Mouse (Mus musculus) kidney, postnatal 0 days (tissue): Measurements from ENCODE around the gene Gm13276. TPM values are rescaled to one million over a fixed set of nuclear protein-coding genes. Genes with fewer than 3 reads are reported as not detected.
"Not testable (repeated sequence)": the region's sequence is repeated elsewhere in the genome, so short reads cannot be mapped to it uniquely, and the experiment has no call there.

ENCODE experiments used
- ATAC-seq: fragments of 200-750 bp; cut with Nextera tagmentation; replicated peaks from 2 replicates; pipeline ENCODE4 v1.8.0; 2017; ENCODE audit warnings: low read depth, moderate number of reproducible peaks, moderate TSS enrichment, moderate library complexity; ENCODE audit not compliant: low FRiP score
- DNase-seq: peaks from one replicate; pipeline ENCODE4 v3.0.0-alpha.2; 2016; ENCODE audit warnings: low spot score
- H3K27ac ChIP-seq: fragments of 300-500 bp; sonication (generic); 2 replicates; pipeline ENCODE4 v1.5.1; 2014; ENCODE audit warnings: mild to moderate bottlenecking
- H3K27me3 ChIP-seq: fragments of 300-500 bp; sonication (generic); 2 replicates; pipeline ENCODE4 v1.6.1; 2014; ENCODE audit warnings: low read length, mixed read lengths; ENCODE audit not compliant: insufficient read depth
- H3K36me3 ChIP-seq: fragments of 300-500 bp; sonication (generic); 2 replicates; pipeline ENCODE4 v1.6.1; 2014; ENCODE audit warnings: low read length, mixed read lengths; ENCODE audit not compliant: insufficient read depth
- H3K4me1 ChIP-seq: fragments of 300-500 bp; sonication (generic); replicated peaks from 2 replicates; pipeline ENCODE4 v1.6.1; 2014; ENCODE audit warnings: antibody characterized with exemption, low read length, mixed read lengths; ENCODE audit not compliant: insufficient read depth
- H3K4me2 ChIP-seq: fragments of 300-500 bp; sonication (generic); 2 replicates; pipeline ENCODE4 v1.6.1; 2014; ENCODE audit warnings: mild to moderate bottlenecking, low read length, moderate library complexity, mixed read lengths
- H3K4me3 ChIP-seq: fragments of 300-500 bp; sonication (generic); replicated peaks from 2 replicates; pipeline ENCODE4 v1.5.1; 2014; ENCODE audit warnings: low read depth, low read length
- H3K9ac ChIP-seq: fragments of 300-500 bp; sonication (generic); 2 replicates; pipeline ENCODE4 v1.6.1; 2014; ENCODE audit warnings: low read depth, low read length
- H3K9me3 ChIP-seq: fragments of 300-500 bp; sonication (generic); replicated peaks from 2 replicates; pipeline ENCODE4 v1.6.1; 2016; ENCODE audit warnings: low read length, inconsistent platforms, mixed read lengths
- CTCF ChIP-seq: IDR thresholded peaks from 2 replicates; pipeline ENCODE4 v1.5.1; 2016; ENCODE audit warnings: antibody characterized with exemption, low read depth, mild to moderate bottlenecking, moderate library complexity
- WGBS: fragments of 180-500 bp; shearing (Covaris S2); extraction: QIAGEN DNeasy Blood & Tissue Kit; methylation state at CpG from one replicate; pipeline ENCODE4 v1.1.7; 2014; 5-methylcytosine and 5-hydroxymethylcytosine counted together
- polyA plus RNA-seq: library from polyadenylated mRNA; unstranded; fragments of >200 nt; fragmentation: Nextera tagmentation; extraction: Ambion mirVana; gene quantifications from 2 replicates; pipeline ENCODE4 v1.2.1, GENCODE M21; 2015

Gene Gm13276
- polyA plus RNA-seq, 1 experiment from 2014 or later = not detected

GRCm38 (mm10) chr4:88754818-88755340, 30.6 kb upstream of the Gm13276 start, which contains the start of gene Gm13271:
TSS of gene Gm13271 (plus strand) at chr4:88754868.
- H3K4me1 ChIP-seq, H3K4me3 ChIP-seq, DNase-seq, ATAC-seq, H3K36me3 ChIP-seq, H3K27ac ChIP-seq, H3K4me2 ChIP-seq, H3K9ac ChIP-seq, H3K27me3 ChIP-seq, H3K9me3 ChIP-seq: not testable (repeated sequence)
- 0 out of 2 replicates have a peak, but pooled peaks have one; percentile 26 for TF ChIP-seq CTCF
- WGBS = 81% methylated on average over 15 of the region's 15 CpGs

GRCm38 (mm10) chr4:88756581-88757513, 28.7 kb upstream of the Gm13276 start:
- 11% methylated on average over 28 of the region's 31 CpGs for WGBS
- H3K9me3 ChIP-seq, ATAC-seq, H3K27me3 ChIP-seq, H3K36me3 ChIP-seq, DNase-seq, H3K4me1 ChIP-seq: not testable (repeated sequence)
- Histone ChIP-seq H3K4me3 (peak overlapping the region; percentile 46), H3K27ac (peak overlapping the region; percentile 98), H3K9ac (peak overlapping the region; percentile 65), H3K4me2 (peak overlapping the region; percentile 75)

GRCm38 (mm10) chr4:88757628-88758031, 27.9 kb upstream of the Gm13276 start:
- WGBS = under 1% methylated on average over 11 of the region's 21 CpGs
- peak overlapping the region; percentile 65 for H3K9ac ChIP-seq

GRCm38 (mm10) chr4:88758751-88759150, 26.8 kb upstream of the Gm13276 start:
- H3K27me3 ChIP-seq, H3K9ac ChIP-seq, H3K4me2 ChIP-seq, H3K4me1 ChIP-seq, DNase-seq, ATAC-seq, H3K36me3 ChIP-seq, H3K27ac ChIP-seq, H3K4me3 ChIP-seq, H3K9me3 ChIP-seq: not testable (repeated sequence)
- 87% methylated on average over 8 of the region's 9 CpGs for WGBS

More at GRCm38 (mm10) chr4:88757628-88758031, 27.9 kb upstream of the Gm13276 start:
- H3K4me1 ChIP-seq, H3K27me3 ChIP-seq, H3K36me3 ChIP-seq, H3K9me3 ChIP-seq: not testable (repeated sequence)
- DNase-seq (peak; percentile 96), ATAC-seq (peak; percentile 100)
- H3K4me3 ChIP-seq = peak overlapping the region; percentile 46
- H3K4me2 ChIP-seq = peak overlapping the region; percentile 75
- peak overlapping the region; percentile 98 for H3K27ac ChIP-seq
- peak; percentile 71 for TF ChIP-seq CTCF

GRCm38 (mm10) chr4:88759610-88760268, 25.8 kb upstream of the Gm13276 start, which contains the start of gene Gm13283:
TSS of gene Gm13283 (plus strand) at chr4:88760119.
- H3K9ac ChIP-seq = not testable (repeated sequence)
- Histone ChIP-seq H3K4me3 (peak within 1 kb of the TSS; percentile 16; the same call in 1 of the 2 replicates), H3K27ac (peak within 1 kb of the TSS; percentile 73)

GRCm38 (mm10) chr4:88760431-88760830, 25.1 kb upstream of the Gm13276 start:
- Histone ChIP-seq H3K27ac (peak overlapping the region; percentile 73), H3K4me3 (peak overlapping the region; percentile 16; the same call in 1 of the 2 replicates), H3K4me2 (peak overlapping the region; percentile 34; the same call in 1 of the 2 replicates)
- DNase-seq = peak; percentile 93
- not testable (repeated sequence) for H3K27me3 ChIP-seq, H3K9me3 ChIP-seq, ATAC-seq, H3K36me3 ChIP-seq, H3K4me1 ChIP-seq, H3K9ac ChIP-seq
- peak; percentile 72 for TF ChIP-seq CTCF
- WGBS = under 1% methylated on average over 24 of the region's 28 CpGs

More at GRCm38 (mm10) chr4:88759610-88760268, 25.8 kb upstream of the Gm13276 start, which contains the start of gene Gm13283:
- not testable (repeated sequence) for H3K27me3 ChIP-seq, ATAC-seq, H3K9me3 ChIP-seq, H3K36me3 ChIP-seq, H3K4me1 ChIP-seq, DNase-seq
- 20% methylated on average over 7 of the region's 14 CpGs for WGBS
- H3K4me2 ChIP-seq = peak within 1 kb of the TSS; percentile 34; the same call in 1 of the 2 replicates
